Mouse (Mus musculus) stomach, postnatal 0 days (tissue): Measurements from ENCODE around the gene Gm266.

ENCODE experiments used
- CTCF ChIP-seq: IDR thresholded peaks from 2 replicates; pipeline ENCODE4 v1.5.1; 2016; ENCODE audit warnings: antibody characterized with exemption, low read depth, mild to moderate bottlenecking, moderate library complexity
- EP300 ChIP-seq: optimal IDR thresholded peaks from 2 replicates; pipeline ENCODE3; 2016; ENCODE audit warnings: antibody characterized with exemption

DNA sequence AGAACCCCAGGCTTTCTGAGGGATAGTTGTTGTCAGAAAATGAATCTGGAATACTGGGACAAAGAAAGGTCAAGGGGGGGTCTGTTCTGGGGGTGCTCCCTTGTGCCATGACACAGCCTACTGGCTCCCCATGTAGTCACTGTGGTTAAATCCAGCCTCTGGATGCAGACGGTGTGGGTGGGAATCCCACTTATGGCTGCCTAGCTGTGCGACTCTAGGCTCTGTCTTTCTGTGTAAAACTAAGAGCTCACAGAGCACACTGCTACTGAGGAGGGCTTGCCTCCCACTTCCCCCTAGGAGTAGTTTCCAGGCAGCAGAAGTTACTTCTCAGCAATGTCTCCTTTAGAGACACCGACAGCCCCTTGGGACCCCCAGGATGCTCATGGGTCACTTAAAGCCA, 49.5 kb downstream of the Gm266 start:
- TF ChIP-seq CTCF (no peak), EP300 (no peak)
